Mouse (Mus musculus) spleen, adult 2 months (tissue): ENCODE results near the gene Polr3b.

Experiments
- CTCF ChIP-seq: fragments of 200-500 bp; IDR thresholded peaks from 2 replicates; pipeline ENCODE4 v1.5.1; 2011; ENCODE audit warnings: mild to moderate bottlenecking, inconsistent platforms; ENCODE audit not compliant: insufficient read depth, insufficient read length, insufficient replicate concordance; ENCODE audit errors: extremely low read depth
- POLR2A ChIP-seq: fragments of 200-500 bp; IDR thresholded peaks from 2 replicates; pipeline ENCODE4 v1.6.1; 2011; ENCODE audit warnings: low read depth, low read length, inconsistent platforms

GRCm38 (mm10) chr10:84608361-84608760 is 13.7 kb upstream of the Polr3b start:
- TF ChIP-seq CTCF (no peak), POLR2A (no peak)
